In genomic region chr2:45903350-45903749, GRCm38 (mm10) we compare ENCODE assay signal across 16 mouse cellular contexts.
"Had no signal": no experiment of that assay in that cellular context is flagged by ENCODE, and none has a peak within 500 bp of the region (broad histone marks: within the 10 kb centered on the region; RNA-seq: fewer than 3 reads in every experiment).

No protein-coding gene starts in this region.

- H3K27ac ChIP-seq: liver, embryonic 15.5 days; macrophage; midbrain, embryonic 13.5 days; midbrain, embryonic 15.5 days; neural tube, embryonic 12.5 days; stomach, embryonic 15.5 days; stomach, postnatal 0 days had no signal

- H3K9me3 ChIP-seq: liver, embryonic 15.5 days; midbrain, embryonic 13.5 days; midbrain, embryonic 15.5 days; neural tube, embryonic 12.5 days; stomach, embryonic 15.5 days had no signal

- H3K4me3 ChIP-seq: liver, embryonic 15.5 days; megakaryocyte, embryonic 14.5 days; midbrain, embryonic 13.5 days; midbrain, embryonic 15.5 days; neural tube, embryonic 12.5 days; stomach, embryonic 15.5 days had no signal

- DNase-seq: liver, postnatal 0 days; lung, postnatal 14 days; lung, postnatal 36 days; right cerebral cortex, postnatal 14 days; thymus, adult 2 months; thymus, postnatal 14 days; thymus, postnatal 36 days had no signal

- H3K9ac ChIP-seq: liver, embryonic 15.5 days; liver, postnatal 0 days; midbrain, embryonic 13.5 days; midbrain, embryonic 15.5 days; neural tube, embryonic 12.5 days; stomach, embryonic 15.5 days had no signal

- H3K36me3 ChIP-seq: liver, embryonic 15.5 days; midbrain, embryonic 13.5 days; midbrain, embryonic 15.5 days; neural tube, embryonic 12.5 days; stomach, embryonic 15.5 days had no signal

- H3K27me3 ChIP-seq: liver, embryonic 15.5 days; megakaryocyte, embryonic 14.5 days; midbrain, embryonic 13.5 days; midbrain, embryonic 15.5 days; neural tube, embryonic 12.5 days; stomach, embryonic 15.5 days had no signal

- ATAC-seq: liver, postnatal 0 days; midbrain, embryonic 13.5 days; midbrain, embryonic 15.5 days had no signal

- H3K4me1 ChIP-seq: liver, embryonic 15.5 days; megakaryocyte, embryonic 14.5 days; midbrain, embryonic 13.5 days; midbrain, embryonic 15.5 days; neural tube, embryonic 12.5 days; stomach, embryonic 15.5 days had no signal

- H3K4me2 ChIP-seq: liver, embryonic 15.5 days; midbrain, embryonic 11.5 days; midbrain, embryonic 13.5 days; midbrain, embryonic 15.5 days; neural tube, embryonic 12.5 days; stomach, embryonic 15.5 days had no signal
